Mouse (Mus musculus) stomach, postnatal 0 days (tissue): ENCODE measurements around the gene Prkg1. TPM values are rescaled to one million over a fixed set of nuclear protein-coding genes. Genes with fewer than 3 reads are reported as not detected.

Source experiments
- ATAC-seq: fragments of 200-750 bp; cut with Nextera tagmentation; 2 replicates; pipeline ENCODE4 v1.8.0; 2017; ENCODE audit not compliant: low FRiP score, low TSS enrichment
- DNase-seq: peaks from one replicate; pipeline ENCODE4 v3.0.0-alpha.2; 2016; ENCODE audit warnings: low spot score
- H3K27ac ChIP-seq: fragments of 300-500 bp; sonication (generic); replicated peaks from 2 replicates; pipeline ENCODE4 v1.5.1; 2014; ENCODE audit warnings: mild to moderate bottlenecking, control low read depth
- H3K27me3 ChIP-seq: fragments of 300-500 bp; sonication (generic); 2 replicates; pipeline ENCODE4 v1.6.1; 2014; ENCODE audit warnings: low read length; ENCODE audit not compliant: control insufficient read depth, insufficient read depth
- H3K36me3 ChIP-seq: fragments of 300-500 bp; sonication (generic); 2 replicates; pipeline ENCODE4 v1.6.1; 2014; ENCODE audit warnings: low read length, mixed read lengths; ENCODE audit not compliant: control insufficient read depth, insufficient read depth
- H3K4me1 ChIP-seq: fragments of 300-500 bp; sonication (generic); replicated peaks from 2 replicates; pipeline ENCODE4 v1.6.1; 2014; ENCODE audit warnings: antibody characterized with exemption; ENCODE audit not compliant: control insufficient read depth, insufficient read depth
- H3K4me2 ChIP-seq: fragments of 300-500 bp; sonication (generic); replicated peaks from 2 replicates; pipeline ENCODE4 v1.6.1; 2014; ENCODE audit warnings: low read depth, mild to moderate bottlenecking, control low read depth, moderate library complexity
- H3K4me3 ChIP-seq: fragments of 300-500 bp; sonication (generic); 2 replicates; pipeline ENCODE4 v1.5.1; 2014; ENCODE audit warnings: low read depth, low read length, control low read depth
- H3K9ac ChIP-seq: fragments of 300-500 bp; sonication (generic); 2 replicates; pipeline ENCODE4 v1.6.1; 2014; ENCODE audit warnings: mild to moderate bottlenecking, low read length, control low read depth, mixed read lengths
- H3K9me3 ChIP-seq: fragments of 300-500 bp; sonication (generic); 2 replicates; pipeline ENCODE4 v1.6.1; 2016; ENCODE audit warnings: low read length; ENCODE audit not compliant: control insufficient read depth
- CTCF ChIP-seq: IDR thresholded peaks from 2 replicates; pipeline ENCODE4 v1.5.1; 2016; ENCODE audit warnings: antibody characterized with exemption, low read depth, mild to moderate bottlenecking, moderate library complexity
- EP300 ChIP-seq: optimal IDR thresholded peaks from 2 replicates; pipeline ENCODE3; 2016; ENCODE audit warnings: antibody characterized with exemption
- WGBS: fragments of 180-500 bp; shearing (Covaris S2); extraction: QIAGEN DNeasy Blood & Tissue Kit; methylation state at CpG from one replicate; pipeline ENCODE4 v1.1.7; 2014; 5-methylcytosine and 5-hydroxymethylcytosine counted together
- polyA plus RNA-seq: library from polyadenylated mRNA; unstranded; fragments of >200 nt; fragmentation: Nextera tagmentation; extraction: Ambion mirVana; gene quantifications from 2 replicates; pipeline ENCODE4 v1.2.1, GENCODE M21; 2015

Prkg1 gene
- polyA plus RNA-seq, 1 experiment from 2014 or later: 6.4 TPM

DNA sequence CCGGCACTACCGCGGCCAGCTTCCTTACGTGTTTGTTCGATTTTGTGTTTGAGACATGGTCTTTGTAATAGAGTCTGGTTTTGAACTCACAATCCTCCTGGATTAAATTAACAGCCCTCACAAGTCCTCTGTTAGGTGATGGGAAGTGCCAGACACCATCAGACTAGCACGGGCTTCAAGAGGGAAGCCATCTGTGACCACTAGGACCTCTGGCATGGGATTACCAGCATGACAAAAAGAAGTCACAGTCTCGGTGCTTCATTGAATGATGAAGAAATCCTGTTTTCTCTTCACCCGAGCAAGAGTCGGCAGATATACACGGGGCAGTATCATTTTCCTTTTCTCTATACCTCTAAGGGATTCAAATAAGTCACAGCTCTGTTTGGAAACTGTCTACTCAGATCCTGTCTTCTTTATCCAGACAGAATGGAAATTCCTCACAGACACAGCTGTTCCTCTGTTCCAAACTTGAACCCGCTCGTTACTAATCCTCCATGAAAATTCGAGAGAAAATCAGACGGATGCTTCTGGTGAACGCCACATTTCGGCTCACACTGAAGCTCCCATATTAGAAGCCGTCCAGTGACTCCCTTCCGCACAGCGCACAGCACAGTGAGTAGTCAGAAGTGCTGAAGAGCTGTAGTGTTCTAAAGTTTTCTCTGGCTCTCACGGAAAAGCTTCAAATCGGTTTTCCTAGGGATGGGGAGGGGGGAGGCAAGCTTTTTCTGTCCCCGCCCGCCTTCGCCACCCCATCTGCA is 690.7 kb downstream of the Prkg1 start:
- no peak for DNase-seq

GRCm38 (mm10) chr19:31065206-31065781 is 699.5 kb downstream of the Prkg1 start:
- Histone ChIP-seq H3K4me1 (no peaks in the 10 kb centered on the region), H3K9ac (no peak overlapping the region), H3K4me2 (no peak overlapping the region; the same call in 1 of the 2 replicates), H3K9me3 (no peaks in the 10 kb centered on the region), H3K4me3 (no peak overlapping the region), H3K27me3 (no peaks in the 10 kb centered on the region), H3K27ac (peak overlapping the region; percentile 40; the same call in 1 of the 2 replicates), H3K36me3 (no peaks in the 10 kb centered on the region)
- no peak for TF ChIP-seq CTCF
- TF ChIP-seq EP300: no peak
- ATAC-seq (no peak), DNase-seq (no peak)
- WGBS: 48% methylated on average over 11 of the region's 11 CpGs

More for the DNA sequence above, 690.7 kb downstream of the Prkg1 start:
- H3K4me1 ChIP-seq: 0 out of 2 replicates have a peak, but pooled peaks cover 2% of the 10 kb centered on the region
- no peaks in the 10 kb centered on the region for H3K9me3 ChIP-seq
- TF ChIP-seq CTCF (no peak), EP300 (no peak)
- no peaks in the 10 kb centered on the region for H3K27me3 ChIP-seq
- H3K4me3 ChIP-seq: peak overlapping the region; percentile 19
- peak overlapping the region; percentile 48 for H3K4me2 ChIP-seq
- H3K9ac ChIP-seq: peak overlapping the region; percentile 45; the same call in 1 of the 2 replicates
- ATAC-seq: no peak
- peak overlapping the region; percentile 40; the same call in 1 of the 2 replicates for H3K27ac ChIP-seq
- 44% methylated on average over 24 of the region's 24 CpGs for WGBS
- no peaks in the 10 kb centered on the region for H3K36me3 ChIP-seq

DNA sequence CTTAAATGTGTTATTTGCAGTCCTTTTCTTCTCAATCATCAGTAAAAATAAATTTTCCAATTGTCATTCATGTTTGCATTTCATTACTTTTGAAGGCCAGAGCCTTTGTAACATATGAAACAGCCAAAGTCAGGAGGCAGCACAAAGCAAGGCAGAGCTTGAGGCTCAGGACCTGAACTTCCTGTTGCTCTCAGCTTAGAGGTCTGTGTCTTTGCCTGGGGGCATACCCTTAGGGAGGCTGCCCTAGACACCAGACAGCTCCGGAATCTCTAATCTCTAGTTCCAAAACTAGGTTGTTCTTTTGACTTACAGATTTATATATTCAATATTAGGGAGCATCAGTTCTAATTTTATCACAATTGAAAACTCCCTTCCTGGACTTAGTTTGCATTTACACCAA is 700.1 kb downstream of the Prkg1 start:
- Histone ChIP-seq H3K27ac (no peak overlapping the region; the same call in 1 of the 2 replicates), H3K36me3 (no peaks in the 10 kb centered on the region), H3K4me1 (no peaks in the 10 kb centered on the region), H3K4me2 (no peak overlapping the region), H3K9me3 (no peaks in the 10 kb centered on the region), H3K4me3 (no peak overlapping the region), H3K9ac (no peak overlapping the region), H3K27me3 (no peaks in the 10 kb centered on the region)
- no peak for TF ChIP-seq EP300
- no peak for TF ChIP-seq CTCF
- DNase-seq (no peak), ATAC-seq (no peak)
- WGBS: 56% methylated on average over 1 of the region's 1 CpGs

GRCm38 (mm10) chr19:31046601-31047000 is 718.2 kb downstream of the Prkg1 start:
- Histone ChIP-seq H3K36me3 (no peaks in the 10 kb centered on the region), H3K9me3 (no peaks in the 10 kb centered on the region), H3K4me2 (no peak overlapping the region), H3K27ac (no peak overlapping the region), H3K4me3 (no peak overlapping the region), H3K27me3 (no peaks in the 10 kb centered on the region), H3K4me1 (no peaks in the 10 kb centered on the region), H3K9ac (no peak overlapping the region)
- no peak for ATAC-seq
- 94% methylated on average over 4 of the region's 4 CpGs for WGBS
- DNase-seq: no peak
- TF ChIP-seq EP300: no peak
- TF ChIP-seq CTCF: peak; percentile 50

DNA sequence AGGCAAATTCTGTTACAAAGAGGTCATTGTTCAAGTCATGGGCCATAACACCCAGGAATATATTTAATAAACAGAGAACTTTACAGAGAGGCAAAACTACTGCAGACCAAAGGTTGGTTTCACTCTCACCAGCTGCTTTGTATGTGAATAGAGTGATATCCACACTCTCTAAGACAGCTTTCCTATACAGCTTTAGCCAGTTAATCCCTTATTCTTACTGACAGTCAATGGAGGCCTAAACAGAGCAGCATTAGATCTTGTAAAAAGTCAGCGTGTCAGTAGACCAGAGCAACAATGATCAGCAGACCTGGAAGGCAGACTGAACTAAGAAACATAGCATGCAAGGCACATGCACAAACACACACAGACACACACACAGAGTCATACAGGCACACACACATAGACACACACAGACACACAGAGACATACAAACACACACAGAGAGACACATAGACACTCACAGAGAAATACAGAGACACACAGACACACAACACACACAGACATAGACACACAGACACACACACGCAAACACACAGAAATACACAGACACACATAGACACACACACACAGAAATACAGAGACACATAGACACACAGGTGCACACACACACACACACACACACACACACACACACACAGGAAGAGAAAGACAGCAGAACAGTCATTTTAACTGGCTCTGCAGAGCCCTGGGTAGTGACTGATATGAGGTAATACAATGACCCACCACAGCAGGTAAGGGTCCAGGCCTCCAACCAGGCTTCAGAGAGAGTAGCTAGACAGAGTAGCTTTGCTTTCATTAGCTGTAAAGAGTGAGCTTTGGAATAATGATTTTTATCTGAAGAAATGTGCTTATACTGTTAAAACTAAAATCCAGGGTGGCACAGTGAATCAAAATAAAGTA is 723.6 kb downstream of the Prkg1 start:
- no peak overlapping the region for H3K9ac ChIP-seq
- H3K9me3 ChIP-seq: no peaks in the 10 kb centered on the region
- no peak overlapping the region for H3K4me3 ChIP-seq
- H3K27ac ChIP-seq: no peak overlapping the region
- no peaks in the 10 kb centered on the region for H3K4me1 ChIP-seq
- no peak overlapping the region for H3K4me2 ChIP-seq
- TF ChIP-seq CTCF (no peak), EP300 (no peak)
- no peaks in the 10 kb centered on the region for H3K36me3 ChIP-seq
- ATAC-seq (no peak), DNase-seq (no peak)
- no peaks in the 10 kb centered on the region for H3K27me3 ChIP-seq
- 61% methylated on average over 2 of the region's 2 CpGs for WGBS
